Mouse (Mus musculus): ENCODE measurements at regions not wholly inside any gene's neighbourhood (a gene's known extent, or its start where the extent isn't known, plus 50 kb on each side); places are given as distances from the start of the nearest gene placed in this dataset.
A peak's percentile ranks its signal among the peaks of the same experiment; 100 is the strongest.

DNA sequence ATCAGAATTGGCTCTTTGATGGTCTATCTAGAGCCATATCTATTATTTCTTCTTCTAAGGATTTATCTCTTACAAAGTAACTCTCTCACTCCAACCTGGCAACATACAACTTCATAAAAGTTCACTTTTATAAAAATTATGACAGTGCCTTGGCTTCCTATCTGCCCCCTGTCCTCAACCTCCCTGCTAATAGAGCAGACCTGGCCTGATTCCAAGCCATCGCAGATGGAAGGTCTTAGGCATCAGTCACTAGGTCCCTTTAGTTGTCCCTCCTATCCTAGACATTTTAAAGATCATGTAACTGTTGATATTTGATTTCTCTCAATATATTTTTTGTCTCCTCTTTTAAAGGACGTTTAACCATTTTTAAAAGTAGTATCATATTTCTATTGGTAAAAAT lies 1974.3 kb upstream of the Slc39a10 start:
- Histone ChIP-seq H3K4me3 (ENCODE audit: low read depth, low read length) (no peak overlapping the region), H3K27me3 (replicated peaks; ENCODE audit: insufficient read depth, low read length) (no peaks in the 10 kb centered on the region), H3K4me1 (ENCODE audit: insufficient read depth, low read depth, low read length) (no peaks in the 10 kb centered on the region), H3K4me2 (replicated peaks; ENCODE audit: low read depth, low read length) (no peak overlapping the region), H3K36me3 (ENCODE audit: insufficient read depth, low read length) (no peaks in the 10 kb centered on the region), H3K9ac (replicated peaks; ENCODE audit: low read depth) (no peak overlapping the region), H3K9me3 (ENCODE audit: low read length) (no peaks in the 10 kb centered on the region), H3K27ac (ENCODE audit: low read length) (no peak overlapping the region)
- no peak for TF ChIP-seq EP300 (IDR thresholded peaks at IDR 0.05)
- TF ChIP-seq CTCF (IDR thresholded peaks at IDR 0.05): no peak
- WGBS: 63% methylated on average over 2 of the region's 2 CpGs
- DNase-seq (ENCODE audit: low spot score) (no peak), ATAC-seq (no peak)

DNA sequence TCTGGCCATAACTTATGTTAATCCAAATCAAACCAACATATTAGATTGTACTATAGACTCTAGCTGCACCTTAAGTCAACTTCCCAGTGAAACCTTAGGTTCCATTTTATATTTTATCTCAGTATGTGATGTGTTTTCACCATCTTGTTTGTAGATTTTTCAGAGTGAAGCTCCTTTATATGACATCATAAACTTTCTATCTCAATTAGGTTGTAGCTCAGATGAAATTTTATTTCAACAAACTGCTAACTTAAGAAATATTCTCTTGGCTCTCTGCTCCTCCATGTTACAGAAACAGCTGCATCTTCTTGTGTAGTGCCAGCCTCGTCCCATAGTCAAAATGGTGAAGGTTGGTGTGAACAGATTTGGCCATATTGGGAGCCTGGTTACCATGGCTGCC lies 1988.7 kb upstream of the Slc39a10 start:
- H3K9ac ChIP-seq (replicated peaks; ENCODE audit: low read depth): no peak overlapping the region
- WGBS: 24% methylated on average over 1 of the region's 1 CpGs
- no peaks in the 10 kb centered on the region for H3K36me3 ChIP-seq (ENCODE audit: insufficient read depth, low read length)
- no peak for ATAC-seq
- H3K27ac ChIP-seq (ENCODE audit: low read length): no peak overlapping the region
- H3K4me2 ChIP-seq (replicated peaks; ENCODE audit: low read depth, low read length): no peak overlapping the region
- H3K9me3 ChIP-seq (ENCODE audit: low read length): no peaks in the 10 kb centered on the region
- no peak overlapping the region for H3K4me3 ChIP-seq (ENCODE audit: low read depth, low read length)
- TF ChIP-seq EP300 (IDR thresholded peaks at IDR 0.05) (no peak), CTCF (IDR thresholded peaks at IDR 0.05) (no peak)
- no peaks in the 10 kb centered on the region for H3K27me3 ChIP-seq (replicated peaks; ENCODE audit: insufficient read depth, low read length)
- H3K4me1 ChIP-seq (ENCODE audit: insufficient read depth, low read depth, low read length): no peaks in the 10 kb centered on the region
- DNase-seq (ENCODE audit: low spot score): peak; percentile 79

DNA sequence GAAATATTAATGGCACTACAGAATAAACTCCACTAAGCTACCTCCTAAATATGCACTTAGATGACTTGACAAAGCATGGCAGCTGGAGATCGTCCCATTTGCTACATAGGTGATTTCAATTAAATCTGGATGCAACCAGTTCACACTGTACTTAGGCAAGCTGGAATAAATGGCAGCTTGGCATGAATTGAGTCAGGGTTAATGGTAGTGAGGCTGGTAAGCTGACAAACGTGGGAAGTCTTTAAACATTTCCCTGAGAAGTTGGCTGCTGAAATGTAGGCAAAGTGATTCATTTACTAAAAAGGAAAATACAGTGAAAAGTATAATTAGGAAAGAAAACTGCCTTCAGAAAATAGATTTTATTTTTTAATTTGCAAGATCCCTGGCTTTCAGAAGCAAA lies 2000.9 kb upstream of the Slc39a10 start:
- Histone ChIP-seq H3K27ac (ENCODE audit: low read length) (no peak overlapping the region), H3K36me3 (ENCODE audit: insufficient read depth, low read length) (no peaks in the 10 kb centered on the region), H3K9me3 (ENCODE audit: low read length) (no peaks in the 10 kb centered on the region), H3K4me2 (replicated peaks; ENCODE audit: low read depth, low read length) (no peak overlapping the region), H3K4me3 (ENCODE audit: low read depth, low read length) (no peak overlapping the region), H3K9ac (replicated peaks; ENCODE audit: low read depth) (no peak overlapping the region), H3K27me3 (replicated peaks; ENCODE audit: insufficient read depth, low read length) (no peaks in the 10 kb centered on the region), H3K4me1 (ENCODE audit: insufficient read depth, low read depth, low read length) (no peaks in the 10 kb centered on the region)
- WGBS: 60% methylated on average over 2 of the region's 2 CpGs
- TF ChIP-seq EP300 (IDR thresholded peaks at IDR 0.05): no peak
- no peak for TF ChIP-seq CTCF (IDR thresholded peaks at IDR 0.05)
- ATAC-seq: no peak
- DNase-seq (ENCODE audit: low spot score): no peak

DNA sequence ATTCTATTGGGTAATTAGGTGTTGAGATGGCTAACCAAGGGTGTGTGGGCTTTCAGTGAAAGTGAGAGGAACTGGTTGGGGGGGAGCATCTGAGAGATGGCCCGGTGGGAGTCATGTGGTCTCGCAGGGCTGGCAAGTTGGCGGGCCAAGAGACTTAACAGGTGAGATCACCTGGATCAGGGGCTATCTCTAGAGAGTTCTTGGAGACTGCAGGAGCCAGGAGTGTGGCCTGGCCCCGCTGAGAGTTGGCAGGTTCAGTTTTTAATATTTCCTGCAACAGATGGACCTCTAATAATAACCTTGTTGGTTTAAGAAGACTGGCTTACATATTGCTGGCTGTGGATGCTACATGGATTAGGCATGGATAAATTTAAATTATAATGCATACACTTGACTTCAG lies 1984.0 kb upstream of the Tmeff2 start:
- TF ChIP-seq EP300 (IDR thresholded peaks at IDR 0.05) (no peak), CTCF (IDR thresholded peaks at IDR 0.05) (no peak)
- Histone ChIP-seq H3K36me3 (ENCODE audit: insufficient read depth, low read length) (no peaks in the 10 kb centered on the region), H3K4me1 (ENCODE audit: insufficient read depth, low read depth, low read length) (no peaks in the 10 kb centered on the region), H3K4me3 (ENCODE audit: low read depth, low read length) (no peak overlapping the region), H3K27me3 (replicated peaks; ENCODE audit: insufficient read depth, low read length) (no peaks in the 10 kb centered on the region), H3K9ac (replicated peaks; ENCODE audit: low read depth) (no peak overlapping the region), H3K4me2 (replicated peaks; ENCODE audit: low read depth, low read length) (no peak overlapping the region), H3K27ac (ENCODE audit: low read length) (no peak overlapping the region), H3K9me3 (ENCODE audit: low read length) (no peaks in the 10 kb centered on the region)
- DNase-seq (ENCODE audit: low spot score): no peak
- 75% methylated on average over 4 of the region's 4 CpGs for WGBS
- no peak for ATAC-seq

DNA sequence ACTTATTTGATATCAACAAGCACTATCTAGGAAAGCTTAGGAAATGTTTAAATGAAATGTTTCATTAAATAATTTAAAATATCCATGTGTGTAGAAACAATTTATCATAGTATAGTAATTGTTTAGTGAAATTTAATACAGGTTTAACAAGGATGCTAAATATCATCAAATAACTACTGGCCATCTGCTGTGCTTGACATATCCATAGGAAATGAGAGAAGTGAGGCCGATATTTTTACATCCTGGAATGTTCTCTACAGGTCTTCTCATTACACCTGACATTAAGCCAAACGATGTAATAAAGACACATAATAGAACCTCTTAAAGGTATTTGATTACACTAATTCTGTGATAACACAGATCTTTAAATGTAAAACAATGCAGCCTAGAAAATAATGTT lies 1957.3 kb upstream of the Tmeff2 start:
- WGBS: 74% methylated on average over 2 of the region's 2 CpGs
- H3K4me2 ChIP-seq (replicated peaks; ENCODE audit: low read depth, low read length): no peak overlapping the region
- H3K4me1 ChIP-seq (ENCODE audit: insufficient read depth, low read depth, low read length): no peaks in the 10 kb centered on the region
- no peak for DNase-seq (ENCODE audit: low spot score)
- no peaks in the 10 kb centered on the region for H3K9me3 ChIP-seq (ENCODE audit: low read length)
- H3K36me3 ChIP-seq (ENCODE audit: insufficient read depth, low read length): no peaks in the 10 kb centered on the region
- ATAC-seq: no peak
- no peak overlapping the region for H3K9ac ChIP-seq (replicated peaks; ENCODE audit: low read depth)
- H3K4me3 ChIP-seq (ENCODE audit: low read depth, low read length): no peak overlapping the region
- no peaks in the 10 kb centered on the region for H3K27me3 ChIP-seq (replicated peaks; ENCODE audit: insufficient read depth, low read length)
- TF ChIP-seq EP300 (IDR thresholded peaks at IDR 0.05) (no peak), CTCF (IDR thresholded peaks at IDR 0.05) (no peak)
- no peak overlapping the region for H3K27ac ChIP-seq (ENCODE audit: low read length)

DNA sequence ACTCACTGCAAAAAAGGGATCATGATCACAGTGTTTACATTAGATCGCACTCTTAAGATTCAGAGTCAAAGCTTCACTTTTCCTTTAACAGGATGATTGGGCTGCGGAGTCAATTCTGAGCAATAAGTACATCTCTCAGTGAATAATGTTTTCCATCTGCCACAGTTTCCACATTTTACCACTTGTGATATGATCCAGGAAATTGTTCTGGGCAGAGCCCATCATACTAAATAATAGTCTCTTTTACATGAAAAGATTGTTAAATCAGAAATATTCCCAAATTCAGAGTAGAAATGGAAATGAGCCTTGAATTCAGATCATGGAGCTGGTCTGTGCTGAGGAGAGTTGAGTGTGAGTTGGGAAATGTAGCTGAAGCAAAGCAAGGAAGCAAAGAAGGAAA lies 1956.6 kb upstream of the Tmeff2 start:
- no peaks in the 10 kb centered on the region for H3K4me1 ChIP-seq (ENCODE audit: insufficient read depth, low read depth, low read length)
- no peak overlapping the region for H3K4me2 ChIP-seq (replicated peaks; ENCODE audit: low read depth, low read length)
- H3K4me3 ChIP-seq (ENCODE audit: low read depth, low read length): no peak overlapping the region
- no peaks in the 10 kb centered on the region for H3K9me3 ChIP-seq (ENCODE audit: low read length)
- no peaks in the 10 kb centered on the region for H3K36me3 ChIP-seq (ENCODE audit: insufficient read depth, low read length)
- H3K27ac ChIP-seq (ENCODE audit: low read length): no peak overlapping the region
- no peaks in the 10 kb centered on the region for H3K27me3 ChIP-seq (replicated peaks; ENCODE audit: insufficient read depth, low read length)
- no peak for DNase-seq (ENCODE audit: low spot score)
- WGBS: 89% methylated on average over 2 of the region's 2 CpGs
- no peak overlapping the region for H3K9ac ChIP-seq (replicated peaks; ENCODE audit: low read depth)
- no peak for ATAC-seq
- no peak for TF ChIP-seq EP300 (IDR thresholded peaks at IDR 0.05)
- no peak for TF ChIP-seq CTCF (IDR thresholded peaks at IDR 0.05)
